Mouse (Mus musculus) WW6 (cell line): ENCODE results near the gene Slit1.

Source experiments
- DNase-seq: peaks from one replicate; pipeline ENCODE4 v3.0.0-alpha.2; 2013; ENCODE audit warnings: low read depth, low spot score

Gene Slit1

GRCm38 (mm10) chr19:41688251-41688650 lies 55.2 kb downstream of the Slit1 start:
- DNase-seq: no peak

- no peak for DNase-seq
Observed at GRCm38 (mm10) chr19:41687836-41688235, 55.6 kb downstream of the Slit1 start.

DNA sequence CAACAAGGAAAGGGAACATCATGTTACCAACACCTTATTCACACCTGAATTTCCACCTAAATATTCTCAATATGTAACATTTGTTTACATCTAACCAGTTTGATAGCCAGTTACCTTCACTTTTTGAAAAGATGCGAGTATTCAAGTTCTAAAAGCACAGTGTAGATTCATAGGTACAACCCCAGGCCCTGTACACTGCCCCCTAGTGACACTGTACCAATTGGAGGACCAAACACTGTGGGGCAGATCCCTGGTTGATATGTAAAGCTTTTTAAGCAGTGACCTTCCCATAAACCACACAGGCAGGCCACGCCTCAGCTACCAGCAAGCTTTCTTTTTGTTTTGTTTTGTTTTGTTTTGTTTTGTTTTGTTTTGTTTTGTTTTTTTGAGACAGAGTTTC lies 57.3 kb downstream of the Slit1 start:
- no peak for DNase-seq

DNA sequence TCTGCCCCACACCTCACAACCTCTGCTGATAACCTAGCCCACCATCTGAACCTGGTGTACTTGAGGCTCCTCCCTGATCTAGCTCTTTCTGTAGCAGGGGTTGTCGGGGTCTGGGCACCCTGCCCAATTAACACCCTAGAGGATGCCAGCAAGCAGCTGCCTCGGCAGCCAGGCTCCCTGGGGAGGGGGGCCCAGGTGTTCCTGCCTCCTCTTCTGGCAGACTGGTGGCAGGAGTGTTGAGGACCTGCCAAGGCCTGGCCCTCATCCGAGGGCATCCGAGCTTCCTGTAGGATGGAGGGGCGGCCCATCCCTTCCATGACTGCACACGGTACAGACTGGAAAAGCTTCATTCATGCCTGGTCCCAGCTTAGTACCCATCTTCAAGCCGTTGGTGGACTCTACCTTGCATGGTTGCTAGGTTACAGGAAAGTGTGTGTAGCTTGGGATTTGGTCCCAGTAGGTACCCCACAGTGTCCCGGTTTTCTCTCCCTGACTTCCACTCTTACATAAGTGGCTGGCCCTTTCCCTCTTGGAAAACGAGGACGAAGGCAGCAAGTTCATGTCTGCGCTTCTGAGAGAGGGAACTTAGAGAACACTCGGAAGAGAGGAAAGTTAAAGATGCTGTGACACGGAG lies 57.9 kb downstream of the Slit1 start:
- no peak for DNase-seq

DNA sequence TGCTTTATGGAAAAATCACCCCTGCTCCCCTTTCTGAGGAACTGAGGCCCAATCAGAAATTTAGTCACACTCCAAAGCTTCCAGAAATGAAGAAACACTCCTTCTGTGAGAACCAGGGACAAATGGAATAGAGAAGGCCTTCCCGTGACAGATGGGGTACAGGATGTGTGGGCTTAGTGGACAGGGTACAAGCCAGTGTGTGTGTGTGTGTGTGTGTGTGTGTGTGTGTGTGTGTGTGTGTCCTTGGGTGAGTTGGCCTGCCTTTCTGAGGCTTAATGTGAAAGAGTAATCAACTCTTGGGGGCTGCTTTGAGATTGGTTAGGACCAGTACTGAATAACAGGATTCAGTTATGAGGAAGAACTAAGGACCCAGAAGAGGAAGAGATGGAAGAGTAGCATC lies 58.6 kb downstream of the Slit1 start:
- no peak for DNase-seq

DNA sequence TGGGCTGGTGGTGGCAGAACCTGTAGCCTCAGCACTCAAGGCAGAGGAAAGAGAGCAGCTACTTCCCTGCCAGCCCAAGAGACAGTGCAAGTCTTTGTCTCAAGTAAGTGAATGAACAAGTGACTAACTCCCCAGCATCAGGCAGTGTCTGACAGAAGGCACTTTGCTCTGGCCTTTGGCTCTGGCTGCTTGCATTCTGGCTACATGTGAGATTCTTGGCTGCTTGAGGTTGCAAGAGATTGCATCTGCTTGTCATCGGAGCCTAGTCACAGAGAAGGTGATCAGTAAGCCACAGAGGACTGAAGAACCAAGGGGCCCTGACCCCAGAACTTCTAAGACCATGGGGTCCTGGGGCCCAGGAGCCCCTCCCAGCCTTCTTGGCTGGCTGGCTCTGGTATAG lies 59.5 kb downstream of the Slit1 start:
- DNase-seq: no peak

- DNase-seq: no peak
Observed at GRCm38 (mm10) chr19:41680267-41680666, 63.2 kb downstream of the Slit1 start.

GRCm38 (mm10) chr19:41679028-41679427 lies 64.4 kb downstream of the Slit1 start:
- no peak for DNase-seq

- no peak for DNase-seq
Observed at GRCm38 (mm10) chr19:41677575-41677974, 65.9 kb downstream of the Slit1 start.

DNA sequence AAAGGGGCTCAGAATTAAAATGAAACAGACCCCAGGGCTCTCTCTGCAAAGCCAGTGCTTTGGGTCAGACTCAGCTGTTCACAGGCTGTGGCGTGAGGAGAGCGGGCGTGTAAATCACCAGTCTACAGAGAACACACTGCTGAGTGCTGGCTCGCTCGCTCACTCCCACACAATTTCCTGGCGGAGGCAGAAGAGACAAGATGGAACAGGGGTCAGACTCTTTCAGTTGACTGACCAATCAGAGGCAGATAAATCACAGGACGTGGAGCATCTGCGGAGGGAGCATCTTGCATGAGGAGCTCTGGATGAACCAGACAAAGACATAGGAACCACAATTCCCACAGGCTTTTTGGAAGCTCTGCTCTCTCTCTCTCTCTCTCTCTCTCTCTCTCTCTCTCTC lies 67.9 kb downstream of the Slit1 start:
- DNase-seq: no peak

DNA sequence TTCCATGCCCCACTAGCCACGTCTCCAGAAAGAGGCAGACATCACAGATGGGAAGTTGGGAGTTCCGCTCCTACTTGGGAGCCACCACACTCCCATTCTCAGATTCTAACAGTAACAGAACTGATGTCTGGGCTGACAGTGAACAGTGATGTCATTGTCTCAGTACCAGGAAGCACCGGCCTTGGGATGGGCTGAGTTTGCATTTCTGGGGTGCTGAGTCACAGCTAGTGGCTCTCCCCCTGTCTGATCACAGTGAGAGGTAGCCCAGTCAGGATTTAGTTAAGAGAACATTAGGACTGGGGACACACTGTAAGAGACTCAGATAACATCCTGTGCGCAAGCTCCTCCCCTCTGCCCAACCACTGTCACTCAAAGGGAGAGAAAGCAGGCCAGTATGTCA lies 69.1 kb downstream of the Slit1 start:
- DNase-seq: no peak

DNA sequence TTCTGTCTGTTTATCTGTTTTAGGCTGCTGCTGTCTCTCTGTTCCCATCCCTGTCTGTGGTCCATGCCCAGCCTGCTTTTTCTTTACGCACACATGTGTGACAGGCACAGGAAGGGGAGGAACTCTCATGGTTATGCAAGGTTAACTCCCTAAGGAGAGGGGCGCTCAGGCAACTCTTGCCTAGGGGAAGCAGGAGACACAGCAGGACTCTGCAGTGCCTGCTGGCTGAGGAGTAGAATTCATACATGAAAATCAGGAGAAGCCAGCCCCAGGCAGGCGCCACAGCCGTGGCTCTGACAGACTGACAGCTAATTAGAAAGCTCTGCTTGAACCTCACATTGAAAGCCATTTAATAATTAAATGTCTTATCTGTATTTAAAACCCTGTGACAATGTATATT lies 70.6 kb downstream of the Slit1 start:
- no peak for DNase-seq

GRCm38 (mm10) chr19:41670931-41671330 lies 72.5 kb downstream of the Slit1 start:
- no peak for DNase-seq

GRCm38 (mm10) chr19:41670473-41670872 lies 73.0 kb downstream of the Slit1 start:
- no peak for DNase-seq

DNA sequence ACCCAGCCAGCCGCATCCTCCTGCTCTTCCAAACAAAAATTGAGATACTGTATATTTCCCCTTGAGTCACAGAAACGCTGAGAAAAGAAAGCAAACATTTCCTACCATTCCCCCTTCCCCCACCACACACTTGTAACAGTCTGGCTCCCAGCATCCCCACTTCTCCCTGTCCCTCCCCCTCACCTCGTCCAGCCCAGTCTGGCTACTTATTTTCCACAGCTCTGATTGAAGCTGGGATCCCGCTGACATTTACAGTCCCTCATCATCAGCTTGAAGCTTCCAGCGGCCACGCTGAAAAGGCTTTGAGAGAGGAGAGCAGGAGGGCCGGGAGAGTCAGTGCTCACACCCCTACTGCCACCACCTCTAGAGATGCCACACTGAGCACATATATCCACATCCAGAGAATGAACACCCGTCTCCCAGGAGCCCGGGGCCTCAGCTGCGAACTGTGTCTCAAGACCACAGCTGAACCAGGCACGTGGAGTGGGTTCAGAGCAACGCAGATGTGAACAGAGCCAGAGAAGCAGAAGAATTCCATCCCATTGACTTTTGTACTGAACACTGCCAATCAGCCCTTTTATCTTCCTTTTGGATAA lies 73.6 kb downstream of the Slit1 start:
- no peak for DNase-seq

DNA sequence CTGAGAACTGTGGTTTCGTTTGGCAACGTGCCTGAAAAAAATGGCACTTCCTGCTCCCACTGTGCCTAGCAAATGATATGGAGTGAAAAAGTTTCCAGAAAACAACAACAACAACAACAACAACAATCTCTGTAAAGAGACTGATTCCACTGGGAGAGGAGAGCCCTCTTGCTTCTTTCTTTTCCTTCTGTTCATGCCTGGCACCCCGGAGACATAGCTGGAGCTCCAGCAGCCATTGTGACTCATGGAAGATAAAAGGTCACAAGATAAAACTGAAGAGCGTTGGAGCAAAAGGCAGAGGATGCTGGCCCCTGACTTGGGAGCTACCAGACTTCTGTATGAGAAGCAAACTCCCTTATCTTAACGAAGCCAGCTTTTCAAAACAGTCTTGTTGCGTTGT lies 75.9 kb downstream of the Slit1 start:
- no peak for DNase-seq

GRCm38 (mm10) chr19:41665941-41666340 lies 77.5 kb downstream of the Slit1 start:
- no peak for DNase-seq

GRCm38 (mm10) chr19:41663506-41664242 lies 79.8 kb downstream of the Slit1 start:
- no peak for DNase-seq

GRCm38 (mm10) chr19:41661466-41661865 lies 82.0 kb downstream of the Slit1 start:
- DNase-seq: no peak

GRCm38 (mm10) chr19:41660999-41661374 lies 82.5 kb downstream of the Slit1 start:
- DNase-seq: peak; percentile 34

DNA sequence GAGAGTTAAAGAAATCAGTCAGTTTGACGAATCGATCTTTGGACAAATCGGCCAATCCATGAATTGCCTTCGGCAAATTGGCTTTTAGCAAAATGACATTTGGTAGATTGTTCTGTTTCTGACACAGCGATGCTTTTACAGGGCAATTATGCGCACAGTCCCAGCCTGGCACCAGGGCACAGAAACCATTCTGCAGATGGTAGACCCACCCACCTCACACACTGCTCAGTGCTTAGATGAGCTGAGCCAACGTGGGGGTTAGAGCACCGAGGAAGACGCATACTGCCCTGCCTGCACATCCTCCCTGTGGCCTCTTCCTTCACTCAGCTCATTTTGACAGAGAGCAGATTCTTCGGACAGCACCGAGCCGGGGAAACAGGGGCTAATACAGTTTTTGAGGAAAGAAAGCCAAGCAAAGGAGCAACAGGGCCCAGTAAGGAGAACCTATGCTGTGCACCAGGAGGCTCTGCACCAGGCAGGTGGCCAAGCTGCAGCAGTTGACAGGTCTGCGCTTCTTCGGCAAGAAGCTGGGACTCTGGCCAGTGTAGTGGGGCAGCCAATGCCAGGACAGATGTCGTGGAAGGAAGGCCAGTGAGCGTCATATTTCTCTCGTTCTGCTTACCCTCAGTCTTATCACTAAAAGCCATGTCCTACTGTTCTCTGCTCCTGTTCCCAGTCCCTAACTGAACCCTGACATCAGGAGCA lies 83.0 kb downstream of the Slit1 start:
- DNase-seq: no peak

- DNase-seq: no peak
Observed at GRCm38 (mm10) chr19:41657446-41657845, 86.0 kb downstream of the Slit1 start.

DNA sequence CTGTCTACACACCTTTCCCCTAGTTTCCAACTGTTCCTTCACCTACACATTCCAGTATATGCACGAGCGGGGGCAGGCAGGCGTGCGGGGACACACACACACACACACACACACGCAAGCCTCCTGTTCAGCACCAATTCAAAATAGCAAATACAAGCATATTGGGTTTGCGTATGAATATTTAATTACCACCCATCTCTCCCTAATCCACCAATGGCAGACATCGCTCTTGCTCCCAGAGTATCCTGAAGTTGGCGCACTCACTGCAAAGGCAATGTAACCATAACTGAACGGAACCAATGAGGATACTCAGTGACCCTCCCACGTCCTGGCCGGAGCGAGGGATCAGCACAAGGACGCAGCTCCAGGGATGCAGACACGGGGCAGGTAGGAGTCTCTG lies 86.8 kb downstream of the Slit1 start:
- no peak for DNase-seq
